Mouse (Mus musculus) CH12.LX (cell line): ENCODE measurements at regions not wholly inside any gene's neighbourhood (a gene's known extent, or its start where the extent isn't known, plus 50 kb on each side); places are given as distances from the start of the nearest gene placed in this dataset.

Experiments used
- DNase-seq: peaks from one replicate; pipeline ENCODE4 v3.0.0-alpha.2; 2013; ENCODE audit errors: extremely low read depth
- H3K27ac ChIP-seq: 2 replicates; pipeline ENCODE4 v1.5.1; 2012; ENCODE audit warnings: low read depth, mild to moderate bottlenecking, control low read depth, moderate library complexity; ENCODE audit not compliant: insufficient read depth
- H3K27me3 ChIP-seq: replicated peaks from 2 replicates; pipeline ENCODE3; 2012; ENCODE audit warnings: inconsistent platforms
- H3K36me3 ChIP-seq, 2 experiments: replicated peaks in 1 of 2; 2 replicates each; pipeline versions ENCODE3 to v1.6.1; 2012; ENCODE audit warnings: inconsistent platforms in 1 of 2, low read length in 1 of 2, mild to moderate bottlenecking in 1 of 2, mixed read lengths in 1 of 2, moderate library complexity in 1 of 2; ENCODE audit not compliant: control insufficient read depth in 1 of 2, insufficient read depth in 1 of 2
- H3K4me1 ChIP-seq, 2 experiments: 2 replicates each; pipeline ENCODE4 v1.6.1; 2012; ENCODE audit warnings: inconsistent platforms in 1 of 2, moderate library complexity in 1 of 2; ENCODE audit not compliant: insufficient read depth in 2 of 2, control insufficient read depth in 1 of 2
- H3K4me2 ChIP-seq: 2 replicates; pipeline ENCODE4 v1.6.1; 2012; ENCODE audit warnings: low read depth, mild to moderate bottlenecking, control low read depth; ENCODE audit not compliant: poor library complexity, insufficient read depth, severe bottlenecking
- H3K4me3 ChIP-seq, 3 experiments: fragments of 150-350 bp in 1 of 3; sonication (generic) in 1 of 3; replicated peaks in 1 of 3; 2 replicates each; pipeline versions ENCODE3 to v1.5.1; 2011 to 2012; ENCODE audit warnings: low read depth in 2 of 3, low read length in 2 of 3, mild to moderate bottlenecking in 2 of 3, moderate library complexity in 2 of 3, control low read depth in 1 of 3, improper control_type of control experiment in 1 of 3, inconsistent platforms in 1 of 3, mixed read lengths in 1 of 3; ENCODE audit not compliant: poor library complexity in 1 of 3
- H3K79me2 ChIP-seq: replicated peaks from 2 replicates; pipeline ENCODE4 v1.6.1; 2012; ENCODE audit warnings: mild to moderate bottlenecking, moderate library complexity; ENCODE audit not compliant: control insufficient read depth, poor library complexity, insufficient read depth, severe bottlenecking; ENCODE audit errors: extremely low read depth
- H3K9ac ChIP-seq: 2 replicates; pipeline ENCODE4 v1.6.1; 2012; ENCODE audit warnings: low read depth, mild to moderate bottlenecking, control low read depth, moderate library complexity; ENCODE audit not compliant: insufficient read depth
- H3K9me3 ChIP-seq: replicated peaks from 2 replicates; pipeline ENCODE3; 2012; ENCODE audit warnings: low read length, inconsistent platforms, mixed read lengths
- BHLHE40 ChIP-seq: IDR thresholded peaks from 2 replicates; pipeline ENCODE4 v1.6.1; 2011; ENCODE audit warnings: mild to moderate bottlenecking, low read depth, low read length, improper control_type of control experiment
- CHD1 ChIP-seq: IDR thresholded peaks from 2 replicates; pipeline ENCODE4 v1.6.1; 2012; ENCODE audit warnings: low read depth, low read length, improper control_type of control experiment, inconsistent platforms
- CHD2 ChIP-seq: IDR thresholded peaks from 2 replicates; pipeline ENCODE4 v1.6.1; 2011; ENCODE audit warnings: low read length, improper control_type of control experiment
- E2F4 ChIP-seq: IDR thresholded peaks from 2 replicates; pipeline ENCODE4 v1.6.1; 2011; ENCODE audit warnings: low read depth, low read length, improper control_type of control experiment; ENCODE audit not compliant: insufficient replicate concordance
- ETS1 ChIP-seq: conservative IDR thresholded peaks from 2 replicates; pipeline ENCODE4 v1.6.1; 2012; ENCODE audit warnings: low read depth, mild to moderate bottlenecking, inconsistent platforms, low read length, improper control_type of control experiment, moderate library complexity
- HCFC1 ChIP-seq: IDR thresholded peaks from 2 replicates; pipeline ENCODE4 v1.6.1; 2012; ENCODE audit warnings: low read depth, mild to moderate bottlenecking, inconsistent platforms, low read length, improper control_type of control experiment
- IRF4 ChIP-seq: IDR thresholded peaks from 2 replicates; pipeline ENCODE4 v1.6.1; 2014; ENCODE audit warnings: low read depth, mild to moderate bottlenecking, inconsistent platforms, low read length, improper control_type of control experiment
- MAX ChIP-seq: IDR thresholded peaks from 2 replicates; pipeline ENCODE4 v1.6.1; 2011; ENCODE audit warnings: low read length, improper control_type of control experiment
- MAZ ChIP-seq: IDR thresholded peaks from 2 replicates; pipeline ENCODE4 v1.6.1; 2012; ENCODE audit warnings: low read depth, mild to moderate bottlenecking, inconsistent platforms, low read length, improper control_type of control experiment, moderate library complexity
- MXI1 ChIP-seq: IDR thresholded peaks from 2 replicates; pipeline ENCODE4 v1.6.1; 2011; ENCODE audit warnings: mild to moderate bottlenecking, low read depth, low read length, improper control_type of control experiment
- NELFE ChIP-seq: IDR thresholded peaks from 2 replicates; pipeline ENCODE4 v1.6.1; 2011; ENCODE audit warnings: low read depth, low read length, improper control_type of control experiment
- NRF1 ChIP-seq: IDR thresholded peaks from 2 replicates; pipeline ENCODE4 v1.6.1; 2014; ENCODE audit warnings: low read depth, mild to moderate bottlenecking, inconsistent platforms, low read length, improper control_type of control experiment, moderate library complexity
- PAX5 ChIP-seq: IDR thresholded peaks from 2 replicates; pipeline ENCODE4 v1.6.1; 2012; ENCODE audit warnings: low read length, inconsistent platforms, mixed read lengths
- RAD21 ChIP-seq: IDR thresholded peaks from 2 replicates; pipeline ENCODE4 v1.6.1; 2011; ENCODE audit warnings: low read depth, mild to moderate bottlenecking, low read length, improper control_type of control experiment, moderate library complexity
- RCOR1 ChIP-seq: conservative IDR thresholded peaks from 2 replicates; pipeline ENCODE4 v1.6.1; 2012; ENCODE audit warnings: low read depth, mild to moderate bottlenecking, inconsistent platforms, low read length, improper control_type of control experiment
- SMC3 ChIP-seq: IDR thresholded peaks from 2 replicates; pipeline ENCODE4 v1.6.1; 2011; ENCODE audit warnings: low read depth, low read length, improper control_type of control experiment
- TCF12 ChIP-seq: IDR thresholded peaks from 2 replicates; pipeline ENCODE4 v1.6.1; 2014; ENCODE audit warnings: low read depth, mild to moderate bottlenecking, inconsistent platforms, low read length, improper control_type of control experiment
- ZC3H11A ChIP-seq: IDR thresholded peaks from 2 replicates; pipeline ENCODE4 v1.6.1; 2012; ENCODE audit warnings: low read depth, mild to moderate bottlenecking, inconsistent platforms, low read length, improper control_type of control experiment
- ZKSCAN1 ChIP-seq: IDR thresholded peaks from 2 replicates; pipeline ENCODE4 v1.6.1; 2012; ENCODE audit warnings: low read depth, inconsistent platforms, low read length, improper control_type of control experiment, borderline replicate concordance
- ZMIZ1 ChIP-seq: IDR thresholded peaks from 2 replicates; pipeline ENCODE4 v1.6.1; 2012; ENCODE audit warnings: low read depth, mild to moderate bottlenecking, inconsistent platforms, low read length, improper control_type of control experiment
- ZNF384 ChIP-seq: IDR thresholded peaks from 2 replicates; pipeline ENCODE4 v1.6.1; 2012; ENCODE audit warnings: low read depth, low read length, improper control_type of control experiment, inconsistent platforms
- dilution Hi-C: fragments of 300-500 bp; cut with MboI; formaldehyde crosslinking; loops from 2 replicates; pipeline ENCODE4 v1.14.3; 2020; ENCODE audit warnings: low sequenced_read_pairs; ENCODE audit not compliant: extremely low pct_unique_long_range_greater_than_20kb, extremely low pct_ligation_motif_present
- in situ Hi-C: fragments of 300-500 bp; cut with MboI; formaldehyde crosslinking; loops from 3 replicates; pipeline ENCODE4 v1.14.3; 2019; ENCODE audit warnings: low sequenced_read_pairs, low pct_ligation_motif_present, low pct_unique_long_range_greater_than_20kb, mixed read lengths

DNA sequence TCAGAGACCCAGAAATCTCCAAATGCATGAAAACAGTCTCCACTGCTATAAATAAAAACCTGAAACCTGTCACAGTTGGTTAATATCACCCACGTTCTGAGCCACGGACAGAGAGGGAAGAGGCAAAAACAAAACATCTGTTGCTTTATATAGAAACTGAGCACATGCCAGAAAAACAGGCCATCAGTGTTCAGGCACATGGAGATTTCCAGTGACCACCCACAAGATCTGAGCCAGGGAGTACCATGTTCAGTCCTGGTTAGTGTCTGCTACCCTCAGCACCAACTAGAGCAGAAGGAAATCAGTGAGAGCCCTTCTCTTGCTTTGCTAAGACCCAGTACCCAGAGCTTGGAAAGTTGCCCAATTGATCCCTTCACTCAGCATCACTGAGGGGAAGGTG, 75.7 kb upstream of the Arhgap11a start:
- TF ChIP-seq IRF4 = no peak
- TF ChIP-seq MXI1 = no peak
- TF ChIP-seq NELFE = no peak
- no peak for TF ChIP-seq SMC3
- TF ChIP-seq RAD21 = no peak
- TF ChIP-seq NRF1 = no peak
- H3K36me3 ChIP-seq = no peaks in the 10 kb centered on the region
- in situ Hi-C loops (no loop called here), dilution Hi-C loops (no loop called here)
- no peak overlapping the region for H3K4me2 ChIP-seq
- H3K4me1 ChIP-seq = peaks cover 0 to 11% of the 10 kb centered on the region in 2 experiments; a peak in 2 of 4 replicates
- H3K79me2 ChIP-seq = no peaks in the 10 kb centered on the region
- no peak overlapping the region for H3K4me3 ChIP-seq
- H3K9me3 ChIP-seq = no peaks in the 10 kb centered on the region
- H3K27ac ChIP-seq = no peak overlapping the region
- H3K9ac ChIP-seq = no peak overlapping the region
- DNase-seq = no peak
- H3K27me3 ChIP-seq = no peaks in the 10 kb centered on the region

- H3K4me3 ChIP-seq = no peak overlapping the region
- no peak overlapping the region for H3K4me2 ChIP-seq
- H3K9ac ChIP-seq = no peak overlapping the region
- TF ChIP-seq MAZ (no peak), CHD1 (no peak), PAX5 (no peak), NELFE (no peak), ZNF384 (no peak), MAX (no peak), ZKSCAN1 (no peak), ZC3H11A (no peak), CHD2 (no peak), BHLHE40 (no peak), NRF1 (no peak), ETS1 (no peak), RCOR1 (no peak), ZMIZ1 (no peak), RAD21 (no peak), HCFC1 (no peak), TCF12 (no peak), E2F4 (no peak)
- no peaks in the 10 kb centered on the region for H3K27me3 ChIP-seq
- in situ Hi-C loops (no loop called here), dilution Hi-C loops (no loop called here)
- H3K36me3 ChIP-seq = no peaks in the 10 kb centered on the region
- no peak overlapping the region for H3K27ac ChIP-seq
- no peak for DNase-seq
- H3K79me2 ChIP-seq = no peaks in the 10 kb centered on the region
- no peaks in the 10 kb centered on the region for H3K9me3 ChIP-seq
- peaks cover 0 to 11% of the 10 kb centered on the region in 2 experiments; a peak in 1 of 4 replicates for H3K4me1 ChIP-seq
Observed at GRCm38 (mm10) chr2:113918913-113919312, 70.5 kb upstream of the Arhgap11a start.
